Mouse (Mus musculus): ENCODE measurements at regions not wholly inside any gene's neighbourhood (a gene's known extent, or its start where the extent isn't known, plus 50 kb on each side); places are given as distances from the start of the nearest gene placed in this dataset.

- no peak for DNase-seq
Observed at GRCm38 (mm10) chr15:38351701-38352100, 926.3 kb downstream of the 4930447A16Rik start.

- peak in 1 of 2 experiments; percentile 16 for DNase-seq
Observed at GRCm38 (mm10) chr15:38353371-38353770, 928.0 kb downstream of the 4930447A16Rik start.

DNA sequence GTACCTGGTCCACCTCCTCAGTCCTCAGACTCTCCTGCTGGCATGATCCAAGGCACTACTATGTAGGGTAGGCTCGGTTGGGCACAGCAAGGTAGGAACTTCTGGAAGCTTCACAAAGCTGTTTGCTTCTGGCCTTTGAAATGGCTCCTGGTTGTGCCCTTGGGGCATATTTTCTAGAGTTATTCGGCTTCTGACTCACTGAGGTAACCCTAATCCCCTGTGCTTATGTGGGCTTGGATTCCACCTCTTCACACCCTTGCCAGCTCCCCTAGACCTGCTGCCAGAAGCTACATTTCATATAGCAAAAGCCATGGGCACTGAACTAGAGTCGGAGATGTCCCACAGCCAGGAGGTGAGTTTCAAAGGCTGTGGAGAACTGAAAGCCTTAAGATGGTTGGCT lies 933.7 kb downstream of the 4930447A16Rik start:
- DNase-seq, result no peak

DNA sequence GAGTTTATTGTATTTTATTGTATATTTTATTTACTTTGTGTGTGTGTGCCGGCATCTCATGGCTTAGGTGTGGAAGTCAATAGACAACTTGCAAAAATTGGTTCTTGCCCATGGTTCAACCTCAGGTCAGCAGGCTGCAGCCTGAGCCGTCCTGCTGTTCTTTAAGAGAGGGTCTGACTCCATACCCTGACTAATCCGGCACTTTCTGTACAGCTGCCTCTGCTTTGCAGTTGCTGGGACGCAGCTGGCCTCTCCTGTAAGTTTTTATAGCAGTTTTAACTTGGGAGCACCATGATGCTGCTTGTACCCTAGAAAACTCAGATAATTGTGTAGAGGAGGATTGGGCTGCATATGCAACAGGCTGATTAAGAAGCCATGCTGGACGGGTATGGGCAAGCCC lies 938.2 kb downstream of the 4930447A16Rik start:
- DNase-seq, result no peak

- no peak for DNase-seq
Observed at GRCm38 (mm10) chr15:38364014-38364413, 938.7 kb downstream of the 4930447A16Rik start.

- DNase-seq, result no peak
Observed at GRCm38 (mm10) chr15:38367643-38368042, 942.3 kb downstream of the 4930447A16Rik start.

GRCm38 (mm10) chr15:38368291-38368690 lies 942.9 kb downstream of the 4930447A16Rik start:
- DNase-seq, result no peak

DNA sequence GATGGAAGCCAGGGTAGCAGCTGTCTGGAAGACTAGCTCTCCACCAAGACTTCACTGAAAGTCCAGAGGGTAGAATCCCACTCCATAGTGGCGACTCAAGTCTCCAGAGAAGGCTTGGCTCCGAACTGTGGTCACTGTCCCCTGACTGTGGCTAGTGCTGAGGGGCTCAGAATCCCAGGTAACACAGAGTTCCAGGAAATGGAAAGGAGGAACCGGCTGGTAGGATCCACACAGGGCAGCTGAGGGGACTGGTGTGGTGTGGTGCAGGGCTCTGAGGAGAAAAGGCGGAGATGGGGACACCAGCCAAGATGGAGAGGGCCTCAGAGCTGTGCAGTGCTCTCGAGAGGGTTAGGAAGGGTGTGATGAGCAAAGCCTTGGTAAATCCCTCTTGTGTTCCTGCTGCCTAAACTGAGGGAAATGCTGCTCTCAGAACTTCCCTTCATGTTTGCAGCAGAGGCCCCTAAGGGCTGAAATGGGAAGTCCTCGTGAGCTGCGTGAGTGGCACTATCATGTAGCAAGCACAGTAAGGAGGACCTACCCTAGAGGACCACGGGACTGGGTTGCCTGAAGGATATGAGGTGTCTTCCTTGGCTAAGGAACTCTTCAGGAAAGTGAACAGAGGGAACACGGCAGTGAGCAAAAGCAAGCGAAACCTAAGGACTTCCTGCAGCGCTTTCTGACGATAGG lies 946.2 kb downstream of the 4930447A16Rik start:
- no peak for DNase-seq

DNA sequence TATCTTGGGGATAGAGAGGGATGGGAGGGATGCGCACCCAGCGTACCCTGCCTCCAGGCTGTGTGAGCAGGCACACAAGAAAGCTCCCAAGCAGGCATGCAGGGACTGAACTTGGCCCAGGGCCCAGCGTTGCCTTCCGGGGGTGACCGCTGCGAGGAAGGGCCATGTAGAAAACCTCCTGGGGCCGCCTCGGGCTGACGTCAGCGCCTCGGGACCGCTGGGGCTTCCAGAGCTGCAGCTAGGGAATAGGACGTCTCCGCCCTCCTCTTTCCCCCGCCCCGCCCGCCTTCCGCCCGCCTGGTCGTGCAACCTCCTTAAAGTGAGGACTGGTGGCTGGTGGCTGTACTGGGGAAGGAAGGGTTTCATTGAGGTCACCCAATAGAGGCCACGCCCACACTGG lies 948.4 kb downstream of the 4930447A16Rik start:
- DNase-seq, result peak; percentile 86 to 96

DNA sequence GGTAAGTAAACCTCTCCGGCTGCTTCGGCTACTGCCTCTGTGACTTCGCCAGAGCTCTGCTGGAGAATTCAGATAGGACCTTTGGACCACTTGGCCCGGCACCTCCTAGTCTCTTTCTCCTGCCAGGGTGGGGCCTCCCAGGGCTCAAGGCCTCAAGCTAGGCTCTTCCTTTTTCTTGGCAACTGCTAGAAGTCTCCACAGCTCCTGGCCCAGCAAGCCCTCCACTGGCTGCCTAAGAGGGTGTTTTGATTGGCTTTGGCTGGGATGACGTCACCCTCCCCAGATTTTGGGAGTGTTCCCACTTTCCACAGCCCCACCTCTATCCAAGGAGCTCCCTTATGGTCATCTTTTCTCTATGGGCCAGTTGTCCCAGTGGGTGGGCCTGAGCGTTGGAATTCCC lies 949.4 kb downstream of the 4930447A16Rik start:
- peak; percentile 71 to 92 for DNase-seq

GRCm38 (mm10) chr15:38378106-38378505 lies 952.8 kb downstream of the 4930447A16Rik start:
- peak; percentile 49 to 79 for DNase-seq

- DNase-seq, result no peak
Observed at GRCm38 (mm10) chr15:38387617-38388016, 962.3 kb downstream of the 4930447A16Rik start.

DNA sequence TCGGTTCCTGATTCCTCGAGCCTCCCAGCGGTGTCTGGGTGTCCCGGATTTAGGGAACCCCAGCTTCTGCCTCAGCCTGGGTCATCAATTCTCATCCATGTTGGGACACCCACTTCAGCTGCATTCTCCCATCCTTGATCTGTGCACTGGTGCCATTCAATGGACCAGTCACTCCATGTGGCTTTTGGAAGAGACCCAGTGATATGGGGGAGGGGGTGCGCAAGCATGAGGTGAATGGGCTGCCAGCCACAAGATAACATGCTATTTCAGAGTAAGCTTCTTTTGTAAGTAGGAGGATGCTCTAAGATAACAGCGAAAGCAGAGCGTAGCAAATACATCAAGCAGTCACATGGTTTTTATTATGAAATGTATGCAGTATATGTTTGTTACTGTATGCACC lies 963.1 kb downstream of the 4930447A16Rik start:
- no peak for DNase-seq

- DNase-seq, result peak in 1 of 2 experiments; percentile 35
Observed at GRCm38 (mm10) chr15:38390450-38390849, 965.1 kb downstream of the 4930447A16Rik start.

DNA sequence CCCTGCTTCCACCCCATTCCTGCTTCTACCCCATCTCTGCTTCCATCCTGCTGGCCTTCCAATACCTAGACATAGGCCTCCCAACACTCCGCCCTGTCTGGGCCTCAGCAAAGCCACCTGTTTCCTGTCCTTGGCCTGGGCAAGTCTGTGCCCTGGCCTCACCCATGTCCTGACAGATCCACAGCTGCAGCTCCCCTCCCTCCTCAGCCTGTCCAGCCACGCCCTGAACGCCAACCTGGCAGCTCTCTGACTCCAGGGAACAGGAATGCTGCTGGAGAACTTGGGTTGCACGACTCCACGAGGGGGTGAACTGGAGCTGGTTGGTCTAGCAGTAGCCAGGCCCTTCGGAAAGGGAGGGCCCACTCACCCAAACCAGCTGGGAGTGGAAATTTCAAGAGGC lies 966.1 kb downstream of the 4930447A16Rik start:
- peak; percentile 57 to 85 for DNase-seq

DNA sequence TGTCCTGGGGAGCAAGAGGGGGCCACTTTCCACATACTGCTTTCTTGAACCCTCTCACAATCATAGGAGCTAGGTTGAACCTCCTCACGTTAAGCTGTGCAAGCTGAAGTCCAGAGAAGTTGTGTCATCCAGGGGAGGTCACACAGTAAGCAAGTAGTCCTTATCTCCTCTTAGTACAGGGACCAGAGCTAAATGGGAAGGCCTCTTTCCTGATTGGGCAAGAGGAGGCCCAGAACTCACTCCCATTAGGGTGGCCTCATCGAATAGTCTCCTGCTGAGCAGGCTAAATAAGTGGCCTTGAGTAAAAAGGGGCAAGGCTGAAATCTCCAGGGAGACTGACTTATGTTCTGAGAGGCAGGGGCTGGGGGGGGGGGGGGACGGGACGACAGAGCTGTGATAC lies 966.5 kb downstream of the 4930447A16Rik start:
- no peak for DNase-seq

GRCm38 (mm10) chr15:38392441-38393149 lies 967.2 kb downstream of the 4930447A16Rik start:
- peak in 1 of 2 experiments; percentile 30 for DNase-seq

GRCm38 (mm10) chr15:38398852-38399251 lies 973.5 kb downstream of the 4930447A16Rik start:
- peak; percentile 63 to 79 for DNase-seq

GRCm38 (mm10) chr15:38402762-38403161 lies 977.4 kb downstream of the 4930447A16Rik start:
- DNase-seq, result no peak

GRCm38 (mm10) chr15:38403760-38404375 lies 978.5 kb downstream of the 4930447A16Rik start:
- no peak for DNase-seq

- DNase-seq, result peak in 1 of 2 experiments; percentile 52
Observed at GRCm38 (mm10) chr15:38406114-38406960, 981.0 kb downstream of the 4930447A16Rik start.

- no peak for DNase-seq
Observed at GRCm38 (mm10) chr15:38407476-38407875, 982.1 kb downstream of the 4930447A16Rik start.

GRCm38 (mm10) chr15:38409168-38409567 lies 983.8 kb downstream of the 4930447A16Rik start:
- no peak for DNase-seq
